ENCODE assay signal across 15 mouse cellular contexts in genomic region chr2:91924726-91925125, GRCm38 (mm10). TPM values are rescaled to one million over a fixed set of nuclear protein-coding genes. Genes with fewer than 3 reads are reported as not detected.
"Had no signal": no experiment of that assay in that cellular context is flagged by ENCODE, and none has a peak within 500 bp of the region (broad histone marks: within the 10 kb centered on the region; RNA-seq: fewer than 3 reads in every experiment).

No protein-coding gene starts in this region.

- ATAC-seq: midbrain, embryonic 15.5 days had no signal

- H3K9ac ChIP-seq: limb, embryonic 13.5 days; liver, embryonic 14.5 days; midbrain, embryonic 15.5 days; neural tube, embryonic 12.5 days had no signal

- H3K27ac ChIP-seq: kidney, postnatal 0 days; limb, embryonic 13.5 days; liver, embryonic 14.5 days; midbrain, embryonic 15.5 days; neural tube, embryonic 12.5 days had no signal

- H3K9me3 ChIP-seq: limb, embryonic 13.5 days; midbrain, embryonic 15.5 days; neural tube, embryonic 12.5 days had no signal

- H3K36me3 ChIP-seq: neural tube, embryonic 12.5 days had no signal

RNA-seq across cellular contexts. Expression of gene Chrm4, which starts 2.3 kb away (rescaled TPM):
- total RNA-seq: liver, adult 2 months; monocyte, adult 5-6 weeks; neutrophil, adult 5-6 weeks had no signal
- polyA plus RNA-seq: kidney, postnatal 0 days; liver, adult 2 months had no signal

RNA-seq across cellular contexts. Expression of gene Mdk, which starts 7.4 kb away (rescaled TPM):
- total RNA-seq: liver, adult 2 months; monocyte, adult 5-6 weeks had no signal

RNA-seq across cellular contexts. Expression of gene Gm9821, which starts 20.8 kb away (rescaled TPM):
- total RNA-seq: layer of hippocampus, adult 18-20 months; layer of hippocampus, postnatal 36 days; left cerebral cortex, postnatal 10 days; left cerebral cortex, postnatal 4 days; liver, adult 2 months had no signal
- polyA plus RNA-seq: liver, adult 2 months; lung, adult 2 months; small intestine, adult 2 months; urinary bladder, adult 2 months had no signal
